Mouse (Mus musculus): ENCODE measurements at regions not wholly inside any gene's neighbourhood (a gene's known extent, or its start where the extent isn't known, plus 50 kb on each side); places are given as distances from the start of the nearest gene placed in this dataset.

GRCm38 (mm10) chr12:71626801-71627200, 204.1 kb upstream of the Daam1 start:
- H3K27ac ChIP-seq, result peak overlapping the region; percentile 38
- TF ChIP-seq EP300 (IDR thresholded peaks at IDR 0.05; ENCODE audit: insufficient read depth, low read depth, low read length), result peak; percentile 45; the same call in 1 of the 2 replicates
- TF ChIP-seq CTCF (IDR thresholded peaks at IDR 0.05), result no peak
- no peak for TF ChIP-seq POLR2A (IDR thresholded peaks at IDR 0.05; ENCODE audit: insufficient read depth, low read depth, low read length)
- no peaks in the 10 kb centered on the region for H3K36me3 ChIP-seq (ENCODE audit: control insufficient read depth, insufficient read depth, low read length)
- H3K27me3 ChIP-seq (ENCODE audit: control insufficient read depth, insufficient read depth, low read length), result no peaks in the 10 kb centered on the region
- intact Hi-C loops (cut with DNase I), result no loop called here
- no peak overlapping the region for H3K4me3 ChIP-seq
- WGBS, result 35% methylated on average over 4 of the region's 4 CpGs
- no peaks in the 10 kb centered on the region for H3K79me2 ChIP-seq (replicated peaks; ENCODE audit: control insufficient read depth, insufficient read depth, low read length)
- DNase-seq, result peak; percentile 69 to 78
- peaks cover 6% of the 10 kb centered on the region for H3K4me1 ChIP-seq (ENCODE audit: control insufficient read depth, insufficient read depth, low read length)
- H3K9ac ChIP-seq (ENCODE audit: low read depth, low read length), result no peak overlapping the region

GRCm38 (mm10) chr12:71627421-71628339, 203.2 kb upstream of the Daam1 start:
- H3K27me3 ChIP-seq (ENCODE audit: control insufficient read depth, insufficient read depth, low read length), result no peaks in the 10 kb centered on the region
- peak; percentile 8 to 38 for DNase-seq
- intact Hi-C loops (cut with DNase I), result no loop called here
- TF ChIP-seq CTCF (IDR thresholded peaks at IDR 0.05), result no peak
- TF ChIP-seq POLR2A (IDR thresholded peaks at IDR 0.05; ENCODE audit: insufficient read depth, low read depth, low read length), result no peak
- TF ChIP-seq EP300 (IDR thresholded peaks at IDR 0.05; ENCODE audit: insufficient read depth, low read depth, low read length), result no peak
- 46% methylated on average over 17 of the region's 17 CpGs for WGBS
- H3K4me1 ChIP-seq (ENCODE audit: control insufficient read depth, insufficient read depth, low read length), result peaks cover 6% of the 10 kb centered on the region
- H3K36me3 ChIP-seq (ENCODE audit: control insufficient read depth, insufficient read depth, low read length), result no peaks in the 10 kb centered on the region
- H3K79me2 ChIP-seq (replicated peaks; ENCODE audit: control insufficient read depth, insufficient read depth, low read length), result no peaks in the 10 kb centered on the region
- H3K27ac ChIP-seq, result peak overlapping the region; percentile 48; the same call in 1 of the 2 replicates
- H3K9ac ChIP-seq (ENCODE audit: low read depth, low read length), result no peak overlapping the region; the same call in 1 of the 2 replicates
- no peak overlapping the region for H3K4me3 ChIP-seq

DNA sequence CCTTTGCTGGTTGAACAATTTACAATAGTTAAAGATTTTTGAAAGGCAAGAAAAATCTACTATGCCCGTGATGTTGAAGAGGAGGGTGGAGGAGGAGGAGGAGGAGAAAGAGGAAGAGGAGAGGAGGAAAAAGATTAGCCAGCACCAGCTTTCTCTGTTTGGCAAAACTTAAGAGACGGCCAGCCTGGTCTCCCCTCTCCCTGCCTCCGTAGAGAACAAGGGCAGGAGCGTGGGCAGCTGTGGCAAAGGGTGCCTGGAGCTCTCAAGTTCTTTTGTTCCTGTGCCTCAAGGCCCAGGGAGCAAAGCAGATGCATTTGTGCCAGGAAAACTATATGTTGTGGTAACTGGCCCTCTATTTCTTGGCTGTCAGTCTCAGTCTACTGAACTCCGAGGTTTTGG, 202.5 kb upstream of the Daam1 start:
- no peaks in the 10 kb centered on the region for H3K27me3 ChIP-seq (ENCODE audit: control insufficient read depth, insufficient read depth, low read length)
- no peaks in the 10 kb centered on the region for H3K79me2 ChIP-seq (replicated peaks; ENCODE audit: control insufficient read depth, insufficient read depth, low read length)
- no peak overlapping the region for H3K9ac ChIP-seq (ENCODE audit: low read depth, low read length)
- H3K4me3 ChIP-seq, result no peak overlapping the region
- 81% methylated on average over 5 of the region's 5 CpGs for WGBS
- no peak for DNase-seq
- no peak overlapping the region for H3K27ac ChIP-seq
- no peak for TF ChIP-seq CTCF (IDR thresholded peaks at IDR 0.05)
- no peak for TF ChIP-seq EP300 (IDR thresholded peaks at IDR 0.05; ENCODE audit: insufficient read depth, low read depth, low read length)
- no peak for TF ChIP-seq POLR2A (IDR thresholded peaks at IDR 0.05; ENCODE audit: insufficient read depth, low read depth, low read length)
- H3K4me1 ChIP-seq (ENCODE audit: control insufficient read depth, insufficient read depth, low read length), result peaks cover 6% of the 10 kb centered on the region
- intact Hi-C loops (cut with DNase I), result no loop called here
- H3K36me3 ChIP-seq (ENCODE audit: control insufficient read depth, insufficient read depth, low read length), result no peaks in the 10 kb centered on the region

DNA sequence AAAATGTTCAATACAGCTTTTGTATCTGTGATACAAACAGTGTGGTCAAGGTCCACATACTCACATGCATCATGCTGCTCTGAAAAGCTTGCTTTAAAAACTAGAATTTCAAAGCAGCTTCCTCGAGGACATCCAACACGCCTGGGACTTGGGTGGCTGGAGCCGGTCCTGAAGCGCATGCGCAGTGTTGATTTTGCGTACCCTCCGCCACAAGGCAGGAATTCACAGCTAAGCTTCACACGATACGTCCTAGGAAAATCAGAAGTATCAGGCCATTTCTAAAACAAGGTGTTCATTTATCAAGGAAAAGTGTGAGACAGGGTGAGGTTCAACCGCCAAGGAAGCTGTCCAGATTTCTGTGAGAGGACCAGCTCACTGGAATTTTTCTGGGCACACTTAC, 202.1 kb upstream of the Daam1 start:
- no peaks in the 10 kb centered on the region for H3K36me3 ChIP-seq (ENCODE audit: control insufficient read depth, insufficient read depth, low read length)
- H3K4me1 ChIP-seq (ENCODE audit: control insufficient read depth, insufficient read depth, low read length), result peaks cover 6% of the 10 kb centered on the region
- TF ChIP-seq POLR2A (IDR thresholded peaks at IDR 0.05; ENCODE audit: insufficient read depth, low read depth, low read length), result no peak
- TF ChIP-seq EP300 (IDR thresholded peaks at IDR 0.05; ENCODE audit: insufficient read depth, low read depth, low read length), result no peak
- TF ChIP-seq CTCF (IDR thresholded peaks at IDR 0.05), result no peak
- no peak overlapping the region for H3K27ac ChIP-seq
- H3K79me2 ChIP-seq (replicated peaks; ENCODE audit: control insufficient read depth, insufficient read depth, low read length), result no peaks in the 10 kb centered on the region
- intact Hi-C loops (cut with DNase I), result no loop called here
- WGBS, result 94% methylated on average over 10 of the region's 10 CpGs
- no peak overlapping the region for H3K4me3 ChIP-seq
- no peak overlapping the region for H3K9ac ChIP-seq (ENCODE audit: low read depth, low read length)
- no peaks in the 10 kb centered on the region for H3K27me3 ChIP-seq (ENCODE audit: control insufficient read depth, insufficient read depth, low read length)
- no peak for DNase-seq

- no peaks in the 10 kb centered on the region for H3K36me3 ChIP-seq (ENCODE audit: control insufficient read depth, insufficient read depth, low read length)
- intact Hi-C loops (cut with DNase I), result no loop called here
- WGBS, result 93% methylated on average over 3 of the region's 3 CpGs
Observed at GRCm38 (mm10) chr12:71630386-71630785, 200.5 kb upstream of the Daam1 start.

GRCm38 (mm10) chr12:71636300-71636699, 194.6 kb upstream of the Daam1 start:
- H3K79me2 ChIP-seq (replicated peaks; ENCODE audit: control insufficient read depth, insufficient read depth, low read length), result no peaks in the 10 kb centered on the region
- TF ChIP-seq EP300 (IDR thresholded peaks at IDR 0.05; ENCODE audit: insufficient read depth, low read depth, low read length) (0 out of 2 replicates have a peak, but pooled peaks have one; percentile 14), CTCF (IDR thresholded peaks at IDR 0.05) (no peak)
- intact Hi-C loops (cut with DNase I), result no loop called here
- H3K4me3 ChIP-seq, result no peak overlapping the region
- no peaks in the 10 kb centered on the region for H3K27me3 ChIP-seq (ENCODE audit: control insufficient read depth, insufficient read depth, low read length)
- no peaks in the 10 kb centered on the region for H3K36me3 ChIP-seq (ENCODE audit: control insufficient read depth, insufficient read depth, low read length)
- H3K9ac ChIP-seq (ENCODE audit: low read depth, low read length), result no peak overlapping the region
- H3K27ac ChIP-seq, result no peak overlapping the region
- DNase-seq, result no peak
- WGBS, result 74% methylated on average over 6 of the region's 6 CpGs
- H3K4me1 ChIP-seq (ENCODE audit: control insufficient read depth, insufficient read depth, low read length), result no peaks in the 10 kb centered on the region; the same call in 1 of the 2 replicates

More at GRCm38 (mm10) chr12:71630386-71630785, 200.5 kb upstream of the Daam1 start:
- no peak for DNase-seq
- peaks cover 6% of the 10 kb centered on the region for H3K4me1 ChIP-seq (ENCODE audit: control insufficient read depth, insufficient read depth, low read length)
- no peak overlapping the region for H3K9ac ChIP-seq (ENCODE audit: low read depth, low read length)
- TF ChIP-seq POLR2A (IDR thresholded peaks at IDR 0.05; ENCODE audit: insufficient read depth, low read depth, low read length) (no peak), EP300 (IDR thresholded peaks at IDR 0.05; ENCODE audit: insufficient read depth, low read depth, low read length) (no peak), CTCF (IDR thresholded peaks at IDR 0.05) (no peak)
- no peaks in the 10 kb centered on the region for H3K79me2 ChIP-seq (replicated peaks; ENCODE audit: control insufficient read depth, insufficient read depth, low read length)
- no peak overlapping the region for H3K4me3 ChIP-seq
- no peak overlapping the region for H3K27ac ChIP-seq
- no peaks in the 10 kb centered on the region for H3K27me3 ChIP-seq (ENCODE audit: control insufficient read depth, insufficient read depth, low read length)
